Mouse (Mus musculus) MN1 (cell line): ENCODE results near the gene Klc1.

ENCODE experiments used
- DNase-seq: peaks from one replicate; pipeline ENCODE4 v3.0.0-alpha.2; 2016; ENCODE audit warnings: low spot score

Gene Klc1

DNA sequence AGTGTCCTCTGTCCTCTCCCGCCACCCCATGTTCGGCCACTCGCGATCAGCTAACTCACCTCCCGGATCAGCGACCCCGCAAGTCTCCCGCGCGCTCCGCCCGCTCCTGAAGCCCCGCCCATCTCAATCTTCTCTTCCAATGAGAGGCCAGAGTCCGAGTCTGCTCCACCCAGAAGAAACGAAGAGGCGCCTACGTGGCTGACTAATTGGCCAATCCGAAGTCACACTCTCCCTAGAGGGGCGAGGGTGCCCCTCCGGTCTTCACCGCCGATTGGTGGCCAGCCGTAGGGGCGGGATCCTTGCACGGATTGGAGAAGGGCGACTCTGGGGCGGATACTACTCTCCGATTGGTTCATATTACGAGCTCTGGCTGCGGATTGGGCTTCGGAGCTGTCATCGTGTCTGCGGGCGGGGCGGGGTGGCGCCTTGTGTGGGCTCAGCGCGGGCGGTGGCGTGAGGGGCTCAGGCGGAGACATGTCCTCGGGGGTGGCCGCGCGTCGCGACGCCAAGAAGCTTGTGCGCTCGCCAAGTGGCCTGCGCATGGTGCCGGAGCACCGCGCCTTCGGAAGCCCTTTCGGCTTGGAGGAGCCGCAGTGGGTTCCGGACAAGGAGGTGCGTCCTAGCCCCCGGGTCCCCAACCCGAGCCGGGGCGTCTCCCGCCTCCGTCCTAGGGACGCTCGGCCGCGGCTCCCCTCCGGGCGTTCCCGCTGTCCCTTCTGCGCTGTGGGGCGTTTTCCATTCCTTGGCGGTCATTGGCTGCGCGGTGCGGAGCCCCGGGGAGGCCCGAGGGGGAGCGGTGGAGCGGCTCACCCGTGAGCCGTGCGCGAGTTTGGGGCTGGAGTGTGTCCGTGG, 55.3 kb downstream of the Klc1 start, which contains the start of the genes Xrcc3 and Zfyve21:
TSS of gene Xrcc3 (minus strand) at position 108 of the 852 bp plus-strand sequence.
TSS of gene Zfyve21 (plus strand) at position 405 of the 852 bp plus-strand sequence.
- peak; percentile 97 for DNase-seq

- DNase-seq = no peak
Observed at GRCm38 (mm10) chr12:111814769-111815762, 56.4 kb downstream of the Klc1 start.

DNA sequence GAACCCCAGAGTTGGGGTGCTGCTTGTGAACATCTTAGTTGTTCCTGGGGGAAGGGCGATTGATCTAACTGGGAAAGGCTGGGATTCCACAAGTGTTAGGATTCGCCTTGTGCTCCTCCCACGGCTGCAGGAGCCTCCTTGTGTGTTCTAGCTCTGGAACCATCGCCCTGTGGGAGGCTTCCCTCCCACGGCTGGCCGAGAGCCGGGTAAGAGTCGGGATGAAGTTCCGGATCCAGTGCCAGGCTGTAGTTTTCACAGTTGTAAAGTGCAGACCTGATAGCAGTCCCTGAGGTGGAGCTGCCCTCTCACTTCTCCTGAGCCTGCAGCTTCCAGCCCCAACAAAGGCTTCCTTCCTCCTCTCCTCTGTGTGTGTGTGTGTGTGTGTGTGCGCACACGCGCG, 57.9 kb downstream of the Klc1 start:
- no peak for DNase-seq

DNA sequence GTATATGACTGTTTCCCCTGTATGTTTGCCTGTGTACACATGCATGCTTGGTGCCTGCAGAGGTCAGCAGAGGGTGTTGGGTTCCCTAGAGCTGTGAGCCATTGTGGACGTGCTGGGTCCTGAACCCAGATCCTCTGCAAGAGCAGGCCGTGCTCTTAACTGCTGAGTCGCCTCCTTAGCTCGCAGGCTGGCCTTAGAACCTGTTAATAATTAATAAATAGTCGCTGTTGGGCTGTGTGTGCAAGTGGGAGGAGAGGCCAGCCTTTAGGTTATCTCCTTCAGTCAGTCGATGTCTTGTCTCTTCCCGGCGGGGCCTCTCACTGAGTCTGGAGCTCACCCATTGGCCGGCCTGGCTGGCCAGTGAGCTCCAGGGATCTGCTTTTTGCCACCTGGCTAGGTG, 58.3 kb downstream of the Klc1 start:
- DNase-seq = no peak

DNA sequence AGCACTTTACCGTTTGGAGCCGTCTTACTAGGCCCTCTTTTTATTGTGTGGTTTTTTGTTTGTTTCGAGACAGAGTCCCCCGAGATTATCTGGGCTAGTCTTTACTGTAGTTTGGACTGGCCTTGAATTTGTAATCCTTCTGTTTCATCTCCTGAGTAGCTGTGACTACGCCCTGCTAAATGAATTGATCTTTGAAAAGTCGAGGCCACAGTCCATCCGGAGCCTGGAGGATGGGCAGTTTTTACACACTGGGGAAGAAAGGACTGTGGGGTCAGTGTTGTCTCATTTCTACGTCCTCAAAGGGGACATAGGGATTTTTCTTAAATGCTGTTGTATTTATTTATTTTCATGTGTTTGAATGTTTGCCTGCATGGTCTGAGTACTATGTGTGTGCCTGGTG, 59.3 kb downstream of the Klc1 start:
- no peak for DNase-seq

GRCm38 (mm10) chr12:111819936-111820335, 61.3 kb downstream of the Klc1 start:
- DNase-seq = no peak

- DNase-seq = no peak
Observed at GRCm38 (mm10) chr12:111820708-111821107, 62.1 kb downstream of the Klc1 start.

- DNase-seq = no peak
Observed at GRCm38 (mm10) chr12:111821931-111822330, 63.3 kb downstream of the Klc1 start.

- DNase-seq = no peak
Observed at GRCm38 (mm10) chr12:111827556-111827955, 68.9 kb downstream of the Klc1 start.

DNA sequence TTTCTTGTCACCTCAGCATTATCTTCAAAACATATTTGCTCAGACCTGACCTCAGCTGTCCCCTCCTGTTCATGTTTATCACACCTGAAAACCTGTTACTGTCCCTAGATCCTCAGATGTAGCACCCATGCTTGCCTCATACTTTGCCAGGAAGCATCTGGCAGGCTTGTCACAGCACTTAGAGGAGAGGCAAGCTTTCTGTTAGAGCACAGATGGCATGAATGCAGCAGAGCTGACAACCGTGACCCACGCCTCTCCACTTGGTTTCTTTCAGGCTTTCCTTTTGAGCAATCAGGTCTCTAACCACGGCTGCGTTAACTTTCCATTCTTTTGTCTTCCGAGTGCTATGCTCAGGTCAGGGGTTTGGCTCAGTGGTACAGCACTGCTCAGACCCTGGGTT, 70.8 kb downstream of the Klc1 start:
- DNase-seq = no peak

- DNase-seq = no peak
Observed at GRCm38 (mm10) chr12:111829954-111830353, 71.3 kb downstream of the Klc1 start.

GRCm38 (mm10) chr12:111830375-111830774, 71.7 kb downstream of the Klc1 start:
- no peak for DNase-seq

- no peak for DNase-seq
Observed at GRCm38 (mm10) chr12:111832643-111833042, 74.0 kb downstream of the Klc1 start.

DNA sequence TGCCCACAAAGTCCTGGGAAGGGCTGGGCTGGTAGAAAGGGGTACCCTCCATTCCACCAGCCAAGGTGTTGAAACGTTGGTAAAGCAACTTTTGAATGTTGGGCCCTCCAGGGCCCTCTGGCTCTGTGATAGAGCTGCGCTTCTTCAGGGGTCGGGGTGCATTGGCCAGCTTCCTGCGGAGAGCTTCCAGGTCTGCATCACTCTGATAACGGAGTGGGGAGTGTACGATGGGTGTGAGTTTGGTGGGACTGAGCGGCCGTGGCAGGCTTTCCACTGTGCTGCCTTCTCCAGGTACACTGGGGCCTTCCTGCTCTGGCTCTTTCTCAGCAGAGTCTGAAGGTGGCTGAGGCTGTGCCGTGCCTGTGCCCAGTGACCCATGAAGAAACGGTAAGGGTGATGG, 74.8 kb downstream of the Klc1 start:
- DNase-seq = no peak

DNA sequence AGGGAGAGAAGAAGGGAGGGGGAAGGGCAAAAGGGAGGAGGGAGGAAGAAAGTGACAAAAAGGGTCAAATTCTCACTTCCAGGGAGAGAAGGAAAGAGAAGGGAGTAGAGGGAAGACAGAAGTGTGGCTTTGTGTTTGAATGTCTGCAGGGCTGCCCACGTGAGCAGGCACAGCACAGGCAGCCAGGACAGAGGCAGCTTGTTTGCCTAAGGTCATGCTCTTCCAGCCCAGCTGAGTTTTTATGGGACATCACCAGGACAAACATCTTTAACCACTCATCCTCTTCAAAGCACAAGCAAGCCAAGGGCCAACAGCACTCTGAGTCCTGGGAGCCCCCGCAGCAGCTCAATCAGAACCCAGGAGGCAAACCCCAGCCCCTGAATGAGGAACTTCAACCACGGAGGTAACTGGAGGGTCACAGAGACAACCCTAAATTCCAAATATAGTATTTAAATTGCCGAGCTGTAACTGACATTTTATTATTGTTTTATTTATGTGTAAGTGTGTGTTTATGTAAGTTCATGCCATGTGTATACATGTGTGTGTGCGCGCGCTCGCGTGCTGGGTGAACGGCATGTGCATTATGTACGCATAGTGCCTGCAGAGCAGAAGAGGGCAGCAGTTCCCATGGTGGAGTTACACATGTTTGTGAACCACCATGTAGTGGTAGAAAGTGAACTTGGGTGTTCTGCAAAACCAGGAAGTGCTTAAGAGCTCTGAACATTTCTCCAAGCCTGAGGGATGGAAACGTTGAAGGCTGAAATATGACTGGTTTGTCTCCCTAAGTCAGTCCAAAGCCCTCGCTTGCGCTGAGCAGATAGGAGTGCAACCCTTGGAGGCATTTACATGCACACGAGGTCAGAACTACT, 84.2 kb downstream of the Klc1 start:
- DNase-seq = no peak

GRCm38 (mm10) chr12:111843470-111843869, 84.8 kb downstream of the Klc1 start:
- no peak for DNase-seq

- DNase-seq = no peak
Observed at GRCm38 (mm10) chr12:111845953-111846352, 87.3 kb downstream of the Klc1 start.

DNA sequence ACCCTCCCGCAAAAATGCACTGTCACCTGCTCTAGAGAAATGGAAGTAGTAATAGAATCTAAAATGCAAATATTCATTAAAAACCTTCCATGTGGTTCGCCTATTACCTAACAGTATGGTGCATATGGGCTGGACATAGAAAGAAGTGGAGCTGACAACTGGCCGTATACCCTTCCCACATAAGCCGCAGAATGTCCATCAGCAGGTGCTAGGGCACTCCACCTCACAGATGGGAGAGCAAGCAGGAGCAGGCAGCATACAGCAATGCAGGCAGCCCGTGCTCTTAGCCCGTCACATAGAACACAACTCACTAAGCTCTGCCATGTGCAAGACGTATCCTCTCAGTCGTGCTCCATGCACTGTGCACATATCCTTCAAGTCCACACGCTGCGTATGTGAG, 88.2 kb downstream of the Klc1 start:
- DNase-seq = no peak

- DNase-seq = peak; percentile 65
Observed at GRCm38 (mm10) chr12:111848300-111848798, 89.7 kb downstream of the Klc1 start.

- peak; percentile 9 for DNase-seq
Observed at GRCm38 (mm10) chr12:111851235-111851634, 92.6 kb downstream of the Klc1 start.

DNA sequence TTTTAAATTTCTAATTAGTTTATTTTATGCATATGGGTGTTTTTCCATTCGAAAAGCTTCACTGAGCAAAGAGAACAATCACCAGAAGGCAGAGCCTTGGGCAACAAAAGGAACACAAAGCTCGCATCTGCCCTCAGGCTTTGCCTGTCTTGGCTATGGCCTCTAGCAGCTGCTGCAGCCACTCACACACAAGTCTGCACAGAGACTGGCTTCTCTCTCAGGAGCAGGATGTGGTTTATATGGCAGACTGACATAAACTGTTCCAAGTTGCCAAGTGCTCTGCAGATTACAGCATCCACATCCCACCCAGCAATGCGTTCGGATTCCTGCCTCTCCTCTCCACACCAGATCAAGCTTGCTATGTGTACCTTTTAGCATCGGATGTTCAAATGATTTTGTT, 93.1 kb downstream of the Klc1 start:
- no peak for DNase-seq
